Mouse (Mus musculus): Measurements from ENCODE around the gene Txndc17. TPM values are rescaled to one million over a fixed set of nuclear protein-coding genes. Genes with fewer than 3 reads are reported as not detected.

Txndc17 gene
- polyA plus RNA-seq, 1 experiment from 2014 or later, result 201 TPM

- Histone ChIP-seq H3K9ac (replicated peaks) (no peak overlapping the region), H3K36me3 (no peaks in the 10 kb centered on the region), H3K27ac (no peak overlapping the region), H3K27me3 (no peaks in the 10 kb centered on the region), H3K9me3 (no peaks in the 10 kb centered on the region), H3K4me3 (replicated peaks) (no peak overlapping the region), H3K4me1 (replicated peaks) (no peaks in the 10 kb centered on the region), H3K4me2 (no peak overlapping the region)
- 81% methylated on average over 4 of the region's 4 CpGs for WGBS
- ATAC-seq (ENCODE audit: insufficient number of reproducible peaks, insufficient read depth, low FRiP score, low TSS enrichment, low read depth), result no peak
Observed at GRCm38 (mm10) chr11:72223414-72223813, 16.1 kb downstream of the Txndc17 start.

GRCm38 (mm10) chr11:72224865-72225264 is 17.5 kb downstream of the Txndc17 start:
- Histone ChIP-seq H3K36me3 (no peaks in the 10 kb centered on the region), H3K27me3 (no peaks in the 10 kb centered on the region), H3K4me1 (replicated peaks) (no peaks in the 10 kb centered on the region), H3K4me2 (no peak overlapping the region), H3K27ac (no peak overlapping the region), H3K9me3 (no peaks in the 10 kb centered on the region), H3K9ac (replicated peaks) (no peak overlapping the region), H3K4me3 (replicated peaks) (no peak overlapping the region)
- no peak for ATAC-seq (ENCODE audit: insufficient number of reproducible peaks, insufficient read depth, low FRiP score, low TSS enrichment, low read depth)
- WGBS, result 19% methylated on average over 5 of the region's 5 CpGs

- Histone ChIP-seq H3K36me3 (no peaks in the 10 kb centered on the region), H3K4me2 (no peak overlapping the region), H3K9me3 (no peaks in the 10 kb centered on the region), H3K27ac (no peak overlapping the region), H3K4me1 (replicated peaks) (no peaks in the 10 kb centered on the region), H3K9ac (replicated peaks) (no peak overlapping the region), H3K27me3 (no peaks in the 10 kb centered on the region), H3K4me3 (replicated peaks) (no peak overlapping the region)
- 85% methylated on average over 10 of the region's 10 CpGs for WGBS
- no peak for ATAC-seq (ENCODE audit: insufficient number of reproducible peaks, insufficient read depth, low FRiP score, low TSS enrichment, low read depth)
Observed at GRCm38 (mm10) chr11:72226020-72226791, 18.9 kb downstream of the Txndc17 start.

- no peaks in the 10 kb centered on the region for H3K4me1 ChIP-seq (replicated peaks)
- H3K9me3 ChIP-seq, result no peaks in the 10 kb centered on the region
- ATAC-seq (ENCODE audit: insufficient number of reproducible peaks, insufficient read depth, low FRiP score, low TSS enrichment, low read depth), result no peak
- H3K27ac ChIP-seq, result no peak overlapping the region
- WGBS, result 82% methylated on average over 6 of the region's 6 CpGs
- no peaks in the 10 kb centered on the region for H3K27me3 ChIP-seq
- H3K36me3 ChIP-seq, result no peaks in the 10 kb centered on the region
- no peak overlapping the region for H3K9ac ChIP-seq (replicated peaks)
- H3K4me2 ChIP-seq, result no peak overlapping the region
- H3K4me3 ChIP-seq (replicated peaks), result no peak overlapping the region
Observed at GRCm38 (mm10) chr11:72226901-72227300, 19.6 kb downstream of the Txndc17 start.

- ATAC-seq (ENCODE audit: insufficient number of reproducible peaks, insufficient read depth, low FRiP score, low TSS enrichment, low read depth), result no peak
- Histone ChIP-seq H3K4me2 (no peak overlapping the region), H3K27me3 (no peaks in the 10 kb centered on the region), H3K27ac (no peak overlapping the region), H3K4me1 (replicated peaks) (no peaks in the 10 kb centered on the region), H3K9me3 (no peaks in the 10 kb centered on the region), H3K9ac (replicated peaks) (no peak overlapping the region), H3K4me3 (replicated peaks) (no peak overlapping the region), H3K36me3 (no peaks in the 10 kb centered on the region)
- WGBS, result 79% methylated on average over 4 of the region's 4 CpGs
Observed at GRCm38 (mm10) chr11:72228513-72228912, 21.2 kb downstream of the Txndc17 start.

- H3K27me3 ChIP-seq, result no peaks in the 10 kb centered on the region
- ATAC-seq (ENCODE audit: insufficient number of reproducible peaks, insufficient read depth, low FRiP score, low TSS enrichment, low read depth), result no peak
- WGBS, result 78% methylated on average over 7 of the region's 7 CpGs
Observed at GRCm38 (mm10) chr11:72232068-72232467, 24.7 kb downstream of the Txndc17 start.

GRCm38 (mm10) chr11:72232991-72233390 is 25.6 kb downstream of the Txndc17 start:
- H3K36me3 ChIP-seq, result no peaks in the 10 kb centered on the region
- 46% methylated on average over 1 of the region's 1 CpGs for WGBS
- ATAC-seq (ENCODE audit: insufficient number of reproducible peaks, insufficient read depth, low FRiP score, low TSS enrichment, low read depth), result no peak
- H3K27ac ChIP-seq, result no peak overlapping the region
- H3K9ac ChIP-seq (replicated peaks), result no peak overlapping the region
- H3K4me1 ChIP-seq (replicated peaks), result no peaks in the 10 kb centered on the region
- H3K27me3 ChIP-seq, result no peaks in the 10 kb centered on the region
- H3K4me3 ChIP-seq (replicated peaks), result no peak overlapping the region
- H3K4me2 ChIP-seq, result no peak overlapping the region
- H3K9me3 ChIP-seq, result no peaks in the 10 kb centered on the region

More at GRCm38 (mm10) chr11:72232068-72232467, 24.7 kb downstream of the Txndc17 start:
- Histone ChIP-seq H3K9me3 (no peaks in the 10 kb centered on the region), H3K9ac (replicated peaks) (no peak overlapping the region), H3K4me2 (no peak overlapping the region), H3K27ac (no peak overlapping the region), H3K36me3 (no peaks in the 10 kb centered on the region), H3K4me3 (replicated peaks) (no peak overlapping the region), H3K4me1 (replicated peaks) (no peaks in the 10 kb centered on the region)

- no peaks in the 10 kb centered on the region for H3K4me1 ChIP-seq (replicated peaks)
- H3K27ac ChIP-seq, result no peak overlapping the region
- no peak for ATAC-seq (ENCODE audit: insufficient number of reproducible peaks, insufficient read depth, low FRiP score, low TSS enrichment, low read depth)
- H3K27me3 ChIP-seq, result no peaks in the 10 kb centered on the region
- H3K4me2 ChIP-seq, result no peak overlapping the region
- H3K4me3 ChIP-seq (replicated peaks), result no peak overlapping the region
- H3K9me3 ChIP-seq, result no peaks in the 10 kb centered on the region
- no peaks in the 10 kb centered on the region for H3K36me3 ChIP-seq
- 75% methylated on average over 5 of the region's 5 CpGs for WGBS
- no peak overlapping the region for H3K9ac ChIP-seq (replicated peaks)
Observed at GRCm38 (mm10) chr11:72234013-72234412, 26.7 kb downstream of the Txndc17 start.

GRCm38 (mm10) chr11:72240062-72240860 is 32.9 kb downstream of the Txndc17 start:
- no peaks in the 10 kb centered on the region; the same call in 1 of the 2 replicates for H3K27me3 ChIP-seq
- no peaks in the 10 kb centered on the region for H3K36me3 ChIP-seq
- H3K4me3 ChIP-seq (replicated peaks), result no peak overlapping the region
- H3K27ac ChIP-seq, result no peak overlapping the region
- ATAC-seq (ENCODE audit: insufficient number of reproducible peaks, insufficient read depth, low FRiP score, low TSS enrichment, low read depth), result no peak
- no peaks in the 10 kb centered on the region for H3K4me1 ChIP-seq (replicated peaks)
- H3K9me3 ChIP-seq, result no peaks in the 10 kb centered on the region
- WGBS, result 71% methylated on average over 4 of the region's 4 CpGs
- no peak overlapping the region for H3K9ac ChIP-seq (replicated peaks)
- H3K4me2 ChIP-seq, result no peak overlapping the region

GRCm38 (mm10) chr11:72245196-72245753 is 37.9 kb downstream of the Txndc17 start:
- H3K4me2 ChIP-seq, result no peak overlapping the region
- H3K9me3 ChIP-seq, result no peaks in the 10 kb centered on the region
- no peaks in the 10 kb centered on the region for H3K4me1 ChIP-seq (replicated peaks)
- ATAC-seq (ENCODE audit: insufficient number of reproducible peaks, insufficient read depth, low FRiP score, low TSS enrichment, low read depth), result no peak
- WGBS, result 53% methylated on average over 8 of the region's 8 CpGs
- H3K4me3 ChIP-seq (replicated peaks), result no peak overlapping the region
- no peak overlapping the region for H3K27ac ChIP-seq
- H3K36me3 ChIP-seq, result no peaks in the 10 kb centered on the region
- H3K9ac ChIP-seq (replicated peaks), result no peak overlapping the region
- peaks cover 7% of the 10 kb centered on the region for H3K27me3 ChIP-seq

- Histone ChIP-seq H3K27me3 (0 out of 2 replicates have a peak, but pooled peaks cover 7% of the 10 kb centered on the region), H3K4me1 (replicated peaks) (no peaks in the 10 kb centered on the region), H3K9me3 (no peaks in the 10 kb centered on the region), H3K27ac (no peak overlapping the region), H3K4me3 (replicated peaks) (no peak overlapping the region), H3K9ac (replicated peaks) (no peak overlapping the region), H3K4me2 (no peak overlapping the region), H3K36me3 (no peaks in the 10 kb centered on the region)
- ATAC-seq (ENCODE audit: insufficient number of reproducible peaks, insufficient read depth, low FRiP score, low TSS enrichment, low read depth), result no peak
- 97% methylated on average over 4 of the region's 4 CpGs for WGBS
Observed at GRCm38 (mm10) chr11:72255629-72256028, 48.3 kb downstream of the Txndc17 start.

Data from limb, embryonic 12.5 days (tissue).